Mouse (Mus musculus) MEL (cell line): ENCODE data around the gene Fam57b. TPM values are rescaled to one million over a fixed set of nuclear protein-coding genes. Genes with fewer than 3 reads are reported as not detected.

Experiments used
- DNase-seq: peaks from one replicate; pipeline ENCODE4 v3.0.0; 2011; ENCODE audit warnings: low read depth, low spot score
- H3K27ac ChIP-seq: 2 replicates; pipeline ENCODE4 v1.5.1; 2012; ENCODE audit warnings: low read depth, mild to moderate bottlenecking, control low read depth, low read length, moderate library complexity; ENCODE audit not compliant: control insufficient read depth
- H3K27me3 ChIP-seq, 2 experiments: fragments of 150-350 bp in 1 of 2; sonication (generic) in 1 of 2; 2 replicates each; pipeline ENCODE4 v1.6.1; 2012; ENCODE audit warnings: low read length in 2 of 2, mild to moderate bottlenecking in 2 of 2, improper control_type of control experiment in 1 of 2, moderate library complexity in 1 of 2; ENCODE audit not compliant: insufficient read depth in 2 of 2, control insufficient read depth in 1 of 2
- H3K36me3 ChIP-seq, 2 experiments: 2 replicates each; pipeline ENCODE4 v1.6.1; 2012 to 2014; ENCODE audit warnings: low read length in 2 of 2, improper control_type of control experiment in 1 of 2, inconsistent platforms in 1 of 2, mild to moderate bottlenecking in 1 of 2; ENCODE audit not compliant: insufficient read depth in 2 of 2, control insufficient read depth in 1 of 2
- H3K4me1 ChIP-seq, 2 experiments: fragments of 150-350 bp in 1 of 2; sonication (generic) in 1 of 2; 2 replicates each; pipeline ENCODE4 v1.6.1; 2012; ENCODE audit warnings: low read length in 2 of 2, improper control_type of control experiment in 1 of 2, mild to moderate bottlenecking in 1 of 2; ENCODE audit not compliant: insufficient read depth in 2 of 2, control insufficient read depth in 1 of 2
- H3K4me3 ChIP-seq, 2 experiments: fragments of 150-350 bp in 1 of 2; sonication (generic) in 1 of 2; 2 replicates each; pipeline ENCODE4 v1.5.1; 2012; ENCODE audit warnings: low read depth in 2 of 2, low read length in 2 of 2, mild to moderate bottlenecking in 2 of 2, moderate library complexity in 2 of 2, control low read depth in 1 of 2, improper control_type of control experiment in 1 of 2; ENCODE audit not compliant: control insufficient read depth in 1 of 2, insufficient read depth in 1 of 2
- H3K79me2 ChIP-seq: 2 replicates; pipeline ENCODE4 v1.6.1; 2012; ENCODE audit warnings: mild to moderate bottlenecking, low read length, moderate library complexity; ENCODE audit not compliant: control insufficient read depth, poor library complexity, insufficient read depth
- H3K9ac ChIP-seq: 2 replicates; pipeline ENCODE4 v1.6.1; 2012; ENCODE audit warnings: low read depth, mild to moderate bottlenecking, control low read depth, low read length, moderate library complexity; ENCODE audit not compliant: control insufficient read depth, poor library complexity, severe bottlenecking
- H3K9me3 ChIP-seq: fragments of 150-350 bp; sonication (generic); replicated peaks from 2 replicates; pipeline ENCODE4 v1.6.1; 2012; ENCODE audit warnings: mild to moderate bottlenecking, low read length, improper control_type of control experiment, moderate library complexity; ENCODE audit not compliant: insufficient read depth
- ELF1 ChIP-seq: IDR thresholded peaks from 2 replicates; pipeline ENCODE4 v1.6.1; 2014; ENCODE audit warnings: low read depth, mild to moderate bottlenecking, inconsistent platforms, low read length, improper control_type of control experiment, moderate library complexity
- EP300 ChIP-seq, 2 experiments: IDR thresholded peaks; 2 replicates each; pipeline ENCODE4 v1.6.1; 2011; ENCODE audit warnings: improper control_type of control experiment in 2 of 2, low read length in 2 of 2, low read depth in 1 of 2, mild to moderate bottlenecking in 1 of 2
- ETS1 ChIP-seq: IDR thresholded peaks from 2 replicates; pipeline ENCODE4 v1.6.1; 2012; ENCODE audit warnings: low read depth, mild to moderate bottlenecking, inconsistent platforms, low read length, improper control_type of control experiment, moderate library complexity
- GATA1 ChIP-seq: IDR thresholded peaks from 2 replicates; pipeline ENCODE4 v1.6.1; 2011; ENCODE audit warnings: low read depth, low read length, improper control_type of control experiment
- HCFC1 ChIP-seq: IDR thresholded peaks from 2 replicates; pipeline ENCODE4 v1.6.1; 2012; ENCODE audit warnings: low read depth, mild to moderate bottlenecking, inconsistent platforms, low read length, improper control_type of control experiment, moderate library complexity
- MAX ChIP-seq: IDR thresholded peaks from 2 replicates; pipeline ENCODE4 v1.6.1; 2011; ENCODE audit warnings: low read length, improper control_type of control experiment
- MAZ ChIP-seq: IDR thresholded peaks from 2 replicates; pipeline ENCODE4 v1.6.1; 2012; ENCODE audit warnings: low read depth, mild to moderate bottlenecking, inconsistent platforms, low read length, improper control_type of control experiment
- MEF2A ChIP-seq: IDR thresholded peaks from 2 replicates; pipeline ENCODE4 v1.6.1; 2014; ENCODE audit warnings: low read depth, mild to moderate bottlenecking, inconsistent platforms, low read length, improper control_type of control experiment; ENCODE audit not compliant: poor library complexity, insufficient replicate concordance, severe bottlenecking; ENCODE audit errors: extremely low read depth
- MXI1 ChIP-seq: IDR thresholded peaks from 2 replicates; pipeline ENCODE4 v1.6.1; 2011; ENCODE audit warnings: mild to moderate bottlenecking, low read depth, low read length, improper control_type of control experiment
- MYC ChIP-seq: IDR thresholded peaks from 2 replicates; pipeline ENCODE4 v1.6.1; 2011; ENCODE audit warnings: low read depth, mild to moderate bottlenecking, low read length, improper control_type of control experiment, moderate library complexity
- NELFE ChIP-seq: IDR thresholded peaks from 2 replicates; pipeline ENCODE4 v1.6.1; 2011; ENCODE audit warnings: low read depth, low read length, improper control_type of control experiment
- NRF1 ChIP-seq: IDR thresholded peaks from 2 replicates; pipeline ENCODE4 v1.6.1; 2014; ENCODE audit warnings: low read depth, mild to moderate bottlenecking, inconsistent platforms, low read length, improper control_type of control experiment, moderate library complexity; ENCODE audit not compliant: poor library complexity, insufficient read depth, severe bottlenecking
- POLR2A ChIP-seq, 2 experiments: IDR thresholded peaks; 2 replicates each; pipeline ENCODE4 v1.6.1; 2011 to 2012; ENCODE audit warnings: low read length in 2 of 2, mild to moderate bottlenecking in 2 of 2, control low read depth in 1 of 2, improper control_type of control experiment in 1 of 2, low read depth in 1 of 2, moderate library complexity in 1 of 2; ENCODE audit not compliant: control insufficient read depth in 1 of 2, insufficient read depth in 1 of 2, poor library complexity in 1 of 2
- POLR2AphosphoS2 ChIP-seq: IDR thresholded peaks from 2 replicates; pipeline ENCODE4 v1.6.1; 2011; ENCODE audit warnings: low read length, improper control_type of control experiment
- SIN3A ChIP-seq: IDR thresholded peaks from 2 replicates; pipeline ENCODE4 v1.6.1; 2012; ENCODE audit warnings: low read length, improper control_type of control experiment, inconsistent platforms
- TAL1 ChIP-seq: IDR thresholded peaks from 2 replicates; pipeline ENCODE4 v1.6.1; 2012; ENCODE audit warnings: mild to moderate bottlenecking, inconsistent platforms, low read length, moderate library complexity, mixed read lengths
- TBP ChIP-seq: IDR thresholded peaks from 2 replicates; pipeline ENCODE4 v1.8.0; 2011; ENCODE audit warnings: low read depth, low read length, improper control_type of control experiment
- TCF12 ChIP-seq: IDR thresholded peaks from 2 replicates; pipeline ENCODE4 v1.6.1; 2014; ENCODE audit warnings: low read depth, mild to moderate bottlenecking, inconsistent platforms, low read length, improper control_type of control experiment, moderate library complexity
- USF1 ChIP-seq: IDR thresholded peaks from 2 replicates; pipeline ENCODE4 v1.6.1; 2014; ENCODE audit warnings: low read depth, mild to moderate bottlenecking, inconsistent platforms, low read length, improper control_type of control experiment, moderate library complexity
- ZC3H11A ChIP-seq: IDR thresholded peaks from 2 replicates; pipeline ENCODE4 v1.6.1; 2012; ENCODE audit warnings: low read depth, mild to moderate bottlenecking, inconsistent platforms, low read length, improper control_type of control experiment
- ZNF384 ChIP-seq: IDR thresholded peaks from 2 replicates; pipeline ENCODE4 v1.6.1; 2012; ENCODE audit warnings: low read depth, mild to moderate bottlenecking, inconsistent platforms, low read length, improper control_type of control experiment
- polyA plus RNA-seq, 2 experiments: library from polyadenylated mRNA; stranded (reverse) in 1 of 2; unstranded in 1 of 2; fragments of >175 nt in 1 of 2; fragments of >200 nt in 1 of 2; gene quantifications; 2 replicates each; pipeline versions ENCODE4 v1.2.1 to v1.2.4; 2012; ENCODE audit warnings: low replicate concordance in 2 of 2, low read depth in 1 of 2; ENCODE audit not compliant: insufficient read length in 2 of 2, insufficient read depth in 1 of 2, missing spikeins in 1 of 2
- total RNA-seq: library from RNA; depleted of rRNA; stranded (reverse); fragments of 300-350 nt; gene quantifications from 2 replicates; pipeline ENCODE4 v1.2.3, GENCODE M21; 2012

Fam57b gene
- total and polyA plus RNA-seq, 3 experiments, result 0.50 to 1.7 TPM; not detected in 1

DNA sequence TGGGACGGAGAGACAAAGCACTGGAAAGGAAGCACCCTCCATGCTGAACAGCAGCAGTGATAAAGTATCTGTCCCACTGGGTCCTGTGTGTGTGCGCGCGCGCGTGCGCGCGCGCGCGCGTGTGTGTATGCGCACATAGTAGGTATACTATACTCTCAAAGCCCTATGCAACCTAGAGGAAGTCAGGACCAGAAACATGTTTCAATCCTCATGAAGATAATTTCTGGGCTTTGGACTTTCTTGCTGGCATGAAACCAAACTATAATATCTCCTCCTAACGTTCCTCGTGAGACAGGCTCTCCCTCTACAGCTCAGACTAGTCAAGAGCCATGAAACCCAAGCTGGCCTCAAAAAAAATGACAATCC, 3.6 kb downstream of the Fam57b start (continued):
- TF ChIP-seq USF1 (no peak), ZNF384 (peak; percentile 40; the same call in 1 of the 2 replicates)

DNA sequence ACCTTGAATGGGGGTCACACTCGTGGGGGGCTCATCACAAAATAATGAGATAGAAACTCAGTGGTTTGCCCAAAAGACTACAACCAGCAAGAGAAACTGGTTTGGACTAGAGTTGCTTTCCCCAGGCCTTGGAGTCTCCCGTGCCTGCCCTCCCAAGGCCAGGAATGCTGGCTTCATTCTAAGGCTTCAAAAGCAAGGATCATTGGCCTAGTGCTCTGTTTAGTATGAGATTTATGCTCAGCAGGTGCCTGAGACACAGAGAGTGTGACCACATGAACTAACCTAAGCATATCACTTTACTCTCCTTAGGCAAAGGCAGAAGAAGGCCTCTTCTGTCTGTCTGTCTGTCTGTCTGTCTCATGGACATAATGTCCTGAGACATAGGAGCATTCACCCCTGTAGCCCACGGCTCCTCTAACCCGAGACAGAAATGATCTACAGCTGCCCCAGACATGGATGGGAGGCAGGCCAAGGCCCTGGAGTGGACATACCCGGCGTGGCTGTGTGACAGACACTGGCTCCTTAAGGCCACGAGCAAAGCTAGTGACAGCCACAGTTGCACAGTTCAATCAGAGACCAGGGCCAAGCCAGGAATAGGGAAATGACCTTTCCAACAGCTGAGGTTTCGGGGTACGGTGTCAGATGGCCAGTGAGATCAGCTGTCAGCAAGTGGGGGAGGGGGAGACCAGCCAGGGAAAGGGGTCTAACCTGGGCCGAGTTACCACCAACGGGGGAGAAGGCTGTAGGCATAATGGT, 4.8 kb downstream of the Fam57b start:
- TF ChIP-seq POLR2AphosphoS2 (no peak), MAZ (0 out of 2 replicates have a peak, but pooled peaks have one; percentile 53), TCF12 (0 out of 2 replicates have a peak, but pooled peaks have one; percentile 1)
- TF ChIP-seq, all 39 proteins: peak for 2
- no peak for DNase-seq
- H3K9me3 ChIP-seq, result no peaks in the 10 kb centered on the region
- H3K9ac ChIP-seq, result peak overlapping the region; percentile 43
- H3K4me3 ChIP-seq, result peak overlapping the region; percentile 23 to 25; a peak in 3 of 4 replicates
- peak overlapping the region; percentile 92 for H3K27ac ChIP-seq
- H3K79me2 ChIP-seq, result peaks cover 22% of the 10 kb centered on the region
- no peaks in the 10 kb centered on the region for H3K27me3 ChIP-seq
- peaks cover 0 to 35% of the 10 kb centered on the region in 2 experiments; a peak in 3 of 4 replicates for H3K36me3 ChIP-seq
- H3K4me1 ChIP-seq, result peaks cover 20 to 37% of the 10 kb centered on the region in 2 experiments

DNA sequence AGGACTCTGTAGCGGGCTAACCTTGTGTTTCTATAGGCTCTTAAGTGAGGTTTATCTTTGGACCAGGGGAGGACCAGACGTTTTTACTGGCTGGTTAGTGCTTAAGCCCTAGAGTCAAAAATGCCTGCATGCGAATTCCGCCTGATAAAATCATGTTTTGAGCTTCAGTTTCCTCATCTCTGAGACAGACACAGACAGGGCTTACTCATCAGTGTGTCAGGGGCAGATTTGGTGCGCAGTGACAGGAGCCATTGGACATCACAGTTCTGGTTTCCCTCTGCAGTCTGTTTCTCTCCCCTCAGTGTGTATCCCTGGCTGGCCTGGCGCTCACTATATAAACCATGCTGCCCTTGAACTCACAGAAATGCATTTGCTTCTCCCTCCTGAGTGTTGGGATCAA, 5.7 kb downstream of the Fam57b start:
- peak overlapping the region; percentile 92 for H3K27ac ChIP-seq
- no peaks in the 10 kb centered on the region for H3K27me3 ChIP-seq
- DNase-seq, result peak; percentile 94
- peaks cover 20 to 46% of the 10 kb centered on the region in 2 experiments for H3K4me1 ChIP-seq
- peak overlapping the region; percentile 43 for H3K9ac ChIP-seq
- TF ChIP-seq TBP (peak; percentile 71), HCFC1 (peak; percentile 50; the same call in 1 of the 2 replicates), TCF12 (peak; percentile 56), POLR2A (IDR thresholded peaks at IDR 0.05; ENCODE audit: control insufficient read depth in 1 of 2, insufficient read depth in 1 of 2, low read depth in 1 of 2, low read length in 2 of 2, poor library complexity in 1 of 2) (peak in 1 of 2 experiments; percentile 55; a peak in 1 of 4 replicates), MAX (no peak), MEF2A (no peak), TAL1 (peak; percentile 59), ETS1 (peak; percentile 87), MYC (peak; percentile 59; the same call in 1 of the 2 replicates), NRF1 (peak; percentile 41; the same call in 1 of the 2 replicates), EP300 (IDR thresholded peaks at IDR 0.05; ENCODE audit: low read depth in 1 of 2, low read length in 2 of 2) (peak; percentile 43 to 60), SIN3A (peak; percentile 82), ELF1 (0 out of 2 replicates have a peak, but pooled peaks have one; percentile 12), ZC3H11A (no peak), GATA1 (peak; percentile 94), MAZ (0 out of 2 replicates have a peak, but pooled peaks have one; percentile 15), NELFE (peak; percentile 28; the same call in 1 of the 2 replicates), MXI1 (no peak; the same call in 1 of the 2 replicates)
- peaks cover 13% of the 10 kb centered on the region for H3K79me2 ChIP-seq
- H3K4me3 ChIP-seq, result peak overlapping the region in 1 of 2 experiments; percentile 25; a peak in 2 of 4 replicates
- peaks cover 0 to 37% of the 10 kb centered on the region in 2 experiments; a peak in 2 of 4 replicates for H3K36me3 ChIP-seq
- no peaks in the 10 kb centered on the region for H3K9me3 ChIP-seq
